ENCODE assay signal across 8 mouse cellular contexts in the genomic region with DNA sequence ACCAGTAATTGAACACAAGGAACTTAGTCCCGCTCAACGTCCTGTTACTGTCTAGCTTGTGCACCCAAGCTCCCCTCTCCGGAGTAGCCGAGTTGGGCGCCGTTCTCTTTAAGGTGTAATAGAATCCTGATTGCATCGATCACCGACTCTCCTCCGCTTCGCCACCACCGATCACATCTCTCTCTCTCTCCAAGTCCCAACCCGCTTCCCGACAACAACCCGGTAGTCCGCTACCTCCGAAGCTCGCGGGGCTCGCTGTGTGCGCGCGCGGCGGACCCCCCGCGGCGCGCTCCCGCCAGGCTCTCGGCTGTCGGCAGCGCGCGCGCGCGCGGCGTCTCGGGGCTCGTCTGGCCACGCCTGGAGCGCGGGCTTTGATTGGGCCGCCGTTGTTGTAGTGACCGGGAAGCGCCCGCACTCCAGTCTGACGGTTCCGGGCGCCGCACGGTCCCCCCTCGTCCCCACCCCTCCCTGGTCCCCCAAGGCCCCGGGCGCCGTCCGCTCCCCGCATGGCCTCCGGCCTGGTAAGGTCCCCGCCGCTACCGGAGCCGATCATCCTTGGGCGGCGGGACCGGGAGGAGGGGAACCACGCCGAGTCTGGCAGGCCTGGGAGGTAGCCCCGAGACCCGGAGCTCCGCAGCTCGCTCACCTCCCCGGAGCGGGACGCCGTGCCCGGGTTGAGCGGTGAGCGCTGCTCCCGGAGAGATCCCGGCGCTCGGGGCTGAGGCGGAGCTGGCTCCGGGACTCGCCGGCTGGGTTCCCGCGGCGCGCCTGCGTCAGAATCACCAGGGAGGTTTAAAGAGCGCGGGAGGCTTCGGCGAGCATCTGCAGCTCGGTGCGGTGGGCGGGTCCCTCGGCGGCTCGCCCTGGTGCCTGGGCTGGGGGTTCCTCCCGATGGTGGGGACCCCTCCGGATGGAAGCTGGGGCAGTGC. TPM values are rescaled to one million over a fixed set of nuclear protein-coding genes. Genes with fewer than 3 reads are reported as not detected.
A peak's percentile ranks its signal among the peaks of the same experiment; 100 is the strongest.
DNase-seq lines count a peak whose midpoint lies in the region; ATAC-seq and TF ChIP-seq lines count a peak whose summit lies in the region.

A gene (plus strand): TSS at position 334 of the 929 bp plus-strand sequence.

- peak; percentile 75 for ATAC-seq in Patski
- peak; percentile 97 for ATAC-seq in hindbrain, embryonic 12.5 days (ENCODE audit: low FRiP score)

- CTCF ChIA-PET in Patski (lab: Charles Lee), result interaction anchor here (0.6 to 1.6 kb wide), 8 partner anchors 10 to 512 kb away, joined by 3 to 5 read pairs (median 4); no protein-coding TSS in a partner anchor

- TF ChIP-seq CTCF in Patski (IDR thresholded peaks at IDR 0.05), result no peak

- no peaks in the 10 kb centered on the region for H3K27me3 ChIP-seq in Patski
- no peaks in the 10 kb centered on the region for H3K27me3 ChIP-seq in hindbrain, embryonic 12.5 days

- no peak for DNase-seq in Patski (ENCODE audit: low read depth, low spot score)
- DNase-seq in cerebellum, adult 9-11 months, result peak; percentile 86
- peak; percentile 61 to 84 for DNase-seq in frontal cortex, postnatal 10 days (ENCODE audit: low spot score in 2 of 2)
- DNase-seq in layer of hippocampus, postnatal 36 days, result peak; percentile 80 to 84
- DNase-seq in lung, postnatal 36 days, result peak; percentile 88
- peak; percentile 93 for DNase-seq in retina, postnatal 1 day
- peak; percentile 91 for DNase-seq in thymus, postnatal 4 days

- in situ Hi-C loops in Patski (cut with MboI; ENCODE audit: low pct_unique_long_range_greater_than_20kb), result no loop called here

- H3K4me1 ChIP-seq in hindbrain, embryonic 12.5 days, result peaks cover 30% of the 10 kb centered on the region

- peak within 1 kb of the TSS; percentile 88 for H3K27ac ChIP-seq in hindbrain, embryonic 12.5 days

- WGBS in hindbrain, embryonic 12.5 days, result under 1% methylated on average over 71 of the region's 106 CpGs

- H3K9ac ChIP-seq in hindbrain, embryonic 12.5 days, result peak within 1 kb of the TSS; percentile 91

- no peaks in the 10 kb centered on the region for H3K9me3 ChIP-seq in hindbrain, embryonic 12.5 days (replicated peaks)

- POLR2A ChIA-PET in Patski (lab: Charles Lee), result interaction anchor here (1.2 kb wide), 1 partner anchor 10 kb away, joined by 4 read pairs; no protein-coding TSS in a partner anchor

- H3K4me2 ChIP-seq in hindbrain, embryonic 12.5 days (replicated peaks), result peak within 1 kb of the TSS; percentile 84

- peaks cover 24% of the 10 kb centered on the region for H3K36me3 ChIP-seq in hindbrain, embryonic 12.5 days

- H3K4me3 ChIP-seq in hindbrain, embryonic 12.5 days, result peak within 1 kb of the TSS; percentile 92

RNA-seq across cellular contexts. Expression of the gene that starts here (rescaled TPM):
- polyA plus RNA-seq in Patski (2021), result 10.5 TPM
- 20.2 and 21.4 TPM in 2 replicates for polyA plus RNA-seq in hindbrain, embryonic 12.5 days (2016; fragmentation: Nextera tagmentation; extraction: Ambion mirVana)
- total RNA-seq in layer of hippocampus, postnatal 36 days (2021), result 1 to 10 TPM; 6.9 to 9.0 TPM
